Mouse (Mus musculus) heart, postnatal 10 days (tissue): Measurements from ENCODE around the gene Atp6v0b. TPM values are rescaled to one million over a fixed set of nuclear protein-coding genes. Genes with fewer than 3 reads are reported as not detected.

Experiments used
- DNase-seq, 2 experiments: peaks; one replicate each; pipeline ENCODE4 v3.0.0; 2021
- intact Hi-C: fragments of 180-260 bp; cut with DNase I; formaldehyde crosslinking; loops from one replicate; pipeline ENCODE4 v1.15.1; 2025
- total RNA-seq, 2 experiments: library from RNA; stranded (reverse); gene quantifications; 2 replicates each; pipeline ENCODE4 v1.2.3; 2021

The Atp6v0b gene
- total RNA-seq, 2 experiments from 2014 or later, result 133 to 134 TPM

DNA sequence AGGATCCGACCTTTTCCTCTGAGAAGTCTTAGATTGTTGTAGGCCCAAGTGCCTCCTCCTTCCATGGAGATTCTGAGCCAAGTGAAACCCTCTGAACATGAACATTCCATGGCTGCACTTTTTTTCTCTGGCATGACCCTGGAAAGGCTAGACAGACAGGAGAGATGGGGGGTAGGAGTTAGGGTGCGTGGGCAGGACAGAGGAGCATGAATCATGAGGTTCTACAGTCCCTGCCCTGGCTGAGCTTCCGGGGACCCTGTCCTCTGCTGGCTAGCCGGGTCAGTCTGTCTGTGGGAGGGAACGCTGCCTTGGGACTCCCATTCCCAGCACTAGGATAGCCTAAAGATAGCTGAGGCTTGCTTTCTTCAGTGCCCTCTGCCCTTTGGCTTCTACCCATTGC is 42.7 kb downstream of the Atp6v0b start:
- intact Hi-C loops, result no loop called here
- DNase-seq, result no peak

- no peak for DNase-seq
- intact Hi-C loops, result no loop called here
Observed at GRCm38 (mm10) chr4:117843101-117843500, 44.0 kb downstream of the Atp6v0b start.

GRCm38 (mm10) chr4:117841566-117841965 is 45.6 kb downstream of the Atp6v0b start:
- intact Hi-C loops, result no loop called here
- DNase-seq, result no peak

DNA sequence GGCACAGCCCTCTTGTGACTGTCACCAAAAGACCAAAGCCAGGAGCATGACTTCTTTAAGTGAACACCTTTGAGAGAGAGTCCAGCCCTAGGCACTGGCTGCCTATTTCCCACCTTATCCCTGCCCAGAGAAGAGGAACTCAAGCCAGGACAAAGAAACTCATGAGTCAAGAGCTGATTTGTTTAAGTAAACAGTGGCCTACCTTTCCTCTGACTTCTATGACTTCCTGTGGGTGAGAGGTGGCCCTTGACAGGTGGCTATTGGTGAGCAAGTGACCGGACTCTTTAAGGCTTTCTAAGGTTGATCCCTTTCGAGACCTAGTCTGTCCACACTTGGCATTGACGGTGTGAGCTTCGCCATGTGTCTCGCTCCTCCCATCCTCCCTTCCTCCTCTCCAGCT is 46.3 kb downstream of the Atp6v0b start:
- no peak for DNase-seq
- intact Hi-C loops, result no loop called here

DNA sequence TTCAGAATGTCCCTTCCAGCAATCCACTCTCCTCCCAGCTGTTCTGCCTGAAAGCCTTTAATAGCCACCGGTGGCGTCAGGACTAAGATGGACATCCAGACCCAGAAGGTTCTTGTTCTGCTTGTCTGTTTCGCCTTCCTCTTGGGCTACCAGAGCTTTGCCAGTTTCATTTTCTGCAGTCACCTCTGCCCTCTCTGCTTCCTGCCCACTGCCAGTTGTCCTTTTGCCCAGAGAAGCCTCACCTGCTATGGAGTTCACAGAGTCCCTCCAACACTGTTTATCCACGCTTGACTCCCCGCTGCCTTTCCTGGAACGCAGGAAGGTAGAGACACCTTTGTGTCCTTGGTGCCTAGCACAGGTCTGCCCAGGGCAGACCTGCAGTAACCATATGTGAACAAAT is 47.8 kb downstream of the Atp6v0b start:
- intact Hi-C loops, result no loop called here
- DNase-seq, result no peak

GRCm38 (mm10) chr4:117837271-117837670 is 49.9 kb downstream of the Atp6v0b start:
- no peak for DNase-seq
- intact Hi-C loops, result no loop called here

- intact Hi-C loops, result no loop called here
- peak; percentile 85 to 89 for DNase-seq
Observed at GRCm38 (mm10) chr4:117836204-117836767, 50.8 kb downstream of the Atp6v0b start.

DNA sequence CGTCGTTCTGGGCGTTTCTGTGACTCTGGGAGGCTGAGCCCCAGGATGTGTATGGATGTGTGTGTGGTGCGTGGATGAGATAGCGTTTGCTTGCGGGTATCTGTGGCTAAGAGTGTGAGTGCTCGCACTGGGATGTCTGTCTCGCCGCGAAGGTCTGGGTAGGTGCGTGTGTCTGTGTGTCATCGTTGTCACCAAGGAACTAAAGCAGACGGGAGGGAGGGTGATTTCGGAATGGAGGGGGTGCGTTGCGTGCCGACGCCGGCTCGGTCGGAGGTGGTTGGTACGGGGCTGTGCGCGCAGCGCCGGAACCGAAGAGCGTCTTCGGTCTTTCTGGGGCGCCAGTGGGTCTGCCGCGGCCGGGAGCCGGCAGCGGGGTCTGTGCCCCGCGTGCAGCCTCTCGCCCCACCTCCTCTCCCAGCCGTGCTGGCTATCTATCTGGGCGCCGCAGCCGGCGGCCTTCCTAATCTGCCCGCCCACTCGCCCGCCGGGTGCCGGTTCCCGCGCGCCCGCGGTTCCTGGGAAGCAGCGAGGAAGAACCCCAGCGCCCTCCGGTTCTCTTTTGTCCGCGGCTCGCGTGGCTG is 51.5 kb downstream of the Atp6v0b start:
- DNase-seq, result peak in 1 of 2 experiments; percentile 45
- intact Hi-C loops, result loop anchor here (2.0 kb wide), 1 partner anchor 83 kb away; no protein-coding TSS in a partner anchor

- intact Hi-C loops, result loop anchor here (2.0 kb wide), 1 partner anchor 84 kb away; no protein-coding TSS in a partner anchor
Observed at GRCm38 (mm10) chr4:117834845-117835530, 52.1 kb downstream of the Atp6v0b start.

GRCm38 (mm10) chr4:117834457-117834844 is 52.7 kb downstream of the Atp6v0b start, which contains the start of gene Slc6a9:
Gene Slc6a9 (plus strand): TSS chr4:117834506.
- DNase-seq, result no peak
- intact Hi-C loops, result loop anchor here (2.0 kb wide), 1 partner anchor 84 kb away; no protein-coding TSS in a partner anchor

More at GRCm38 (mm10) chr4:117834845-117835530, 52.1 kb downstream of the Atp6v0b start:
- peak; percentile 71 to 72 for DNase-seq

Other genes with a start within 250 kb of the Atp6v0b start
- gene Dmap1, start 205.1 kb downstream of the Atp6v0b start, total RNA-seq, result 10 to 100 TPM; 21.6 to 22.9 TPM
- not detected for gene Gm12845, start 162.9 kb downstream of the Atp6v0b start, total RNA-seq
- gene Klf17, start 121.7 kb downstream of the Atp6v0b start, total RNA-seq, result not detected
- 1 to 10 TPM; 5.0 to 5.5 TPM for gene Slc6a9, start 52.8 kb downstream of the Atp6v0b start, total RNA-seq
- gene Ccdc24, start 14.8 kb downstream of the Atp6v0b start, total RNA-seq, result under 1 TPM; 0.36 to 0.55 TPM
- gene B4galt2, start 3.8 kb downstream of the Atp6v0b start, total RNA-seq, result 10 to 100 TPM; 13.7 to 15.6 TPM
- gene Dph2, start 4.7 kb upstream of the Atp6v0b start, total RNA-seq, result 1 to 10 TPM; 2.8 to 4.8 TPM
- 10 to 100 TPM; 50.9 to 61.5 TPM for gene Ipo13, start 27.7 kb upstream of the Atp6v0b start, total RNA-seq
- gene Artn, start 42.4 kb upstream of the Atp6v0b start, total RNA-seq, result under 1 TPM; 0.22 to 0.43 TPM
- gene St3gal3, start 247.6 kb upstream of the Atp6v0b start, total RNA-seq, result 10 to 100 TPM; 31.1 to 31.5 TPM